Mouse (Mus musculus): ENCODE measurements around the gene Kti12. TPM values are rescaled to one million over a fixed set of nuclear protein-coding genes. Genes with fewer than 3 reads are reported as not detected.

The Kti12 gene
- total and polyA plus RNA-seq, 3 experiments: 20.3 to 23.3 (median 22.9) TPM

- TF ChIP-seq CTCF (IDR thresholded peaks at IDR 0.05) (no peak), POLR2A (IDR thresholded peaks at IDR 0.05; ENCODE audit: insufficient read depth, low read depth, low read length) (no peak), EP300 (IDR thresholded peaks at IDR 0.05; ENCODE audit: insufficient read depth, low read depth, low read length) (no peak)
These were observed 39.9 kb downstream of the Kti12 start for GRCm38 (mm10) chr4:108887456-108887855.

DNA sequence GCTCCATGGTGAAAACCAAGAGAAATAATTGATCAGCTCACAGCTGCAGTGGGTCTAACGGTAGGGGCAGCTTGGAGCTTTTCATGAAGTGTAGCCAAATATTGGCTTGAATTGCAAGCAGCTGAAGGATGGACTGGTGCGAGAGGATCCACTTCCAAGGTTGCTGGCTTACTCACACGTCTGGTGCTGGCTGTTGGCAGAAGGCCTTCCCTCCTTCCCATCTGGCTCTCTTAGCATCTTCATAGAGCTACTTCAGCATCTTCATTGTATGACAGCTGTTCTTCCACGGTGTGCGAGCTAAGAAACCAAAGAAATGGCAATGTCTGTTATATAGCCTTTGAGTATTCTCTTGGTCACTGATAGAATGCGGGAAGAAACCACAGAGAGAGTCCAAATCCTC is 43.3 kb downstream of the Kti12 start:
- H3K27ac ChIP-seq: no peak overlapping the region
- H3K27me3 ChIP-seq (ENCODE audit: control insufficient read depth, insufficient read depth, low read length): no peaks in the 10 kb centered on the region
- TF ChIP-seq EP300 (IDR thresholded peaks at IDR 0.05; ENCODE audit: insufficient read depth, low read depth, low read length): no peak
- TF ChIP-seq CTCF (IDR thresholded peaks at IDR 0.05): no peak
- no peak for TF ChIP-seq POLR2A (IDR thresholded peaks at IDR 0.05; ENCODE audit: insufficient read depth, low read depth, low read length)
- 80% methylated on average over 6 of the region's 6 CpGs for WGBS
- H3K4me3 ChIP-seq: no peak overlapping the region
- intact Hi-C loops (cut with DNase I): no loop called here
- no peak for DNase-seq
- no peaks in the 10 kb centered on the region for H3K4me1 ChIP-seq (ENCODE audit: control insufficient read depth, insufficient read depth, low read length)
- no peaks in the 10 kb centered on the region for H3K36me3 ChIP-seq (ENCODE audit: control insufficient read depth, insufficient read depth, low read length)
- no peak overlapping the region for H3K9ac ChIP-seq (ENCODE audit: low read depth, low read length)
- H3K79me2 ChIP-seq (replicated peaks; ENCODE audit: control insufficient read depth, insufficient read depth, low read length): no peaks in the 10 kb centered on the region

More at GRCm38 (mm10) chr4:108887456-108887855, 39.9 kb downstream of the Kti12 start:
- Histone ChIP-seq H3K36me3 (ENCODE audit: control insufficient read depth, insufficient read depth, low read length) (no peaks in the 10 kb centered on the region), H3K4me3 (no peak overlapping the region), H3K27me3 (ENCODE audit: control insufficient read depth, insufficient read depth, low read length) (no peaks in the 10 kb centered on the region), H3K4me1 (ENCODE audit: control insufficient read depth, insufficient read depth, low read length) (no peaks in the 10 kb centered on the region), H3K27ac (no peak overlapping the region), H3K9ac (ENCODE audit: low read depth, low read length) (no peak overlapping the region), H3K79me2 (replicated peaks; ENCODE audit: control insufficient read depth, insufficient read depth, low read length) (no peaks in the 10 kb centered on the region)
- DNase-seq: no peak
- intact Hi-C loops (cut with DNase I): no loop called here
- 89% methylated on average over 4 of the region's 4 CpGs for WGBS

Other genes with a start within 250 kb of the Kti12 start
- gene Cc2d1b, start 227.8 kb upstream of the Kti12 start, total RNA-seq (2021): 10 to 100 TPM; 13.5 to 13.7 TPM
- 13.4 and 16.7 TPM in 2 replicates for gene Cc2d1b, start 227.8 kb upstream of the Kti12 start, polyA plus RNA-seq (2012; rRNA removed)
- gene 3110021N24Rik, start 128.1 kb upstream of the Kti12 start, total RNA-seq (2021): under 1 TPM; 0.26 to 0.36 TPM
- gene 3110021N24Rik, start 128.1 kb upstream of the Kti12 start, polyA plus RNA-seq (2012; rRNA removed): 0.10 and 0.12 TPM in 2 replicates
- 10 to 100 TPM; 25.2 to 29.9 TPM for gene Zfyve9, start 67.0 kb upstream of the Kti12 start, total RNA-seq (2021)
- 5.1 and 8.4 TPM in 2 replicates for gene Zfyve9, start 67.0 kb upstream of the Kti12 start, polyA plus RNA-seq (2012; rRNA removed)
- gene Btf3l4, start 14.2 kb upstream of the Kti12 start, total RNA-seq (2021): 10 to 100 TPM; 70.1 to 78.1 TPM
- 18.5 and 33.8 TPM in 2 replicates for gene Btf3l4, start 14.2 kb upstream of the Kti12 start, polyA plus RNA-seq (2012; rRNA removed)
- 10 to 100 TPM; 29.2 to 30.0 TPM for gene Txndc12, start 13.2 kb upstream of the Kti12 start, total RNA-seq (2021)
- 15.7 and 23.4 TPM in 2 replicates for gene Txndc12, start 13.2 kb upstream of the Kti12 start, polyA plus RNA-seq (2012; rRNA removed)
- gene A730015C16Rik, start 834 bp downstream of the Kti12 start, total RNA-seq (2021): not detected
- gene A730015C16Rik, start 834 bp downstream of the Kti12 start, polyA plus RNA-seq (2012; rRNA removed): 0.15 TPM in 1 of 2 replicates, not detected in the other
- gene Rab3b, start 31.3 kb downstream of the Kti12 start, total RNA-seq (2021): 1 to 10 TPM in 1 of 2 experiments, under 1 TPM in 1; 0.63 to 1.3 TPM
- gene Rab3b, start 31.3 kb downstream of the Kti12 start, polyA plus RNA-seq (2012; rRNA removed): 6.2 and 6.6 TPM in 2 replicates
- 100 to 1,000 TPM; 133 to 145 TPM for gene Nrd1, start 152.9 kb downstream of the Kti12 start, total RNA-seq (2021)
- gene Nrd1, start 152.9 kb downstream of the Kti12 start, polyA plus RNA-seq (2012; rRNA removed): 69.9 and 146 TPM in 2 replicates